Mouse (Mus musculus): ENCODE results near the gene Sae1.

DNA sequence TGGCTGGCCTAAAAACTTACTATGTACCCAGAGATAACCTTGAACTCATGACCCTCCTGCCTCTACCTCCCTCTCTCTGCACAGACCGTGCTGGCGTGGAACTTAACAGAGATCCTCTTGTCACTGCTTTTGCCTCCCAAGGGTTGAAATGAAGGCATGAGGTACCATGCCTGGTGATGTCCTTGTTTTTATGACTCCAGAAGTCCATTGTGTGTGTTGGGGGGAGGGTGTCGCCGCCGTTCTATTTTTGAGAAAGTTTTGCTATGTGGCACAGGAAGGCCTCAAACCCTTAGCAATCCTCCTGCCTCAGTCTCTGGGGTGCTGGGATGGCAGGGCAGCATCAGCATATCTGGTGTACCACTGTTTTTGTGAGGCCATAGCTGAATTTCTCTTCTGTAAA lies 88.7 kb downstream of the Sae1 start:
- TF ChIP-seq CTCF (IDR thresholded peaks at IDR 0.05; ENCODE audit: low read depth) = no peak
- no peak for TF ChIP-seq EP300 (IDR thresholded peaks at IDR 0.05; ENCODE audit: low read depth)
